Mouse (Mus musculus) T-helper 1 cell (primary cell): ENCODE measurements around the gene Nuak2.

Experiments
- in situ Hi-C: fragments of 300-600 bp; cut with MboI, MseI; formaldehyde crosslinking; loops from one replicate; pipeline ENCODE4 v1.15.1; 2025; ENCODE audit warnings: high pct_unique_total_duplicates

Gene Nuak2

GRCm38 (mm10) chr1:132298801-132299464 is 17.0 kb upstream of the Nuak2 start:
- in situ Hi-C loops, result no loop called here

- in situ Hi-C loops, result no loop called here
Observed at GRCm38 (mm10) chr1:132299744-132300143, 16.2 kb upstream of the Nuak2 start.

GRCm38 (mm10) chr1:132301242-132301641 is 14.7 kb upstream of the Nuak2 start:
- in situ Hi-C loops, result no loop called here

- in situ Hi-C loops, result no loop called here
Observed at GRCm38 (mm10) chr1:132302341-132302866, 13.5 kb upstream of the Nuak2 start.

GRCm38 (mm10) chr1:132304618-132305214 is 11.2 kb upstream of the Nuak2 start:
- in situ Hi-C loops, result no loop called here

GRCm38 (mm10) chr1:132306160-132306559 is 9.8 kb upstream of the Nuak2 start:
- in situ Hi-C loops, result no loop called here

- in situ Hi-C loops, result no loop called here
Observed at GRCm38 (mm10) chr1:132306808-132307207, 9.1 kb upstream of the Nuak2 start.

GRCm38 (mm10) chr1:132307962-132308361 is 8.0 kb upstream of the Nuak2 start:
- in situ Hi-C loops, result no loop called here

GRCm38 (mm10) chr1:132308674-132309073 is 7.3 kb upstream of the Nuak2 start:
- in situ Hi-C loops, result no loop called here

- in situ Hi-C loops, result loop anchor here (5.0 kb wide), 1 partner anchor 47 kb away; no protein-coding TSS in a partner anchor
Observed at GRCm38 (mm10) chr1:132310754-132311153, 5.2 kb upstream of the Nuak2 start.

GRCm38 (mm10) chr1:132311174-132311859 is 4.6 kb upstream of the Nuak2 start:
- in situ Hi-C loops, result loop anchor here (5.0 kb wide), 1 partner anchor 46 kb away; no protein-coding TSS in a partner anchor

GRCm38 (mm10) chr1:132312043-132312442 is 3.9 kb upstream of the Nuak2 start:
- in situ Hi-C loops, result loop anchor here (5.0 kb wide), 1 partner anchor 45 kb away; no protein-coding TSS in a partner anchor

GRCm38 (mm10) chr1:132312703-132313102 is 3.2 kb upstream of the Nuak2 start:
- in situ Hi-C loops, result loop anchor here (5.0 kb wide), 1 partner anchor 45 kb away; no protein-coding TSS in a partner anchor

- in situ Hi-C loops, result no loop called here
Observed at GRCm38 (mm10) chr1:132316625-132316994, 684 bp downstream of the Nuak2 start.

- in situ Hi-C loops, result no loop called here
Observed at GRCm38 (mm10) chr1:132317413-132317812, 1.5 kb downstream of the Nuak2 start.

- in situ Hi-C loops, result no loop called here
Observed at GRCm38 (mm10) chr1:132317894-132318863, 2.3 kb downstream of the Nuak2 start.

- in situ Hi-C loops, result no loop called here
Observed at GRCm38 (mm10) chr1:132319242-132319641, 3.3 kb downstream of the Nuak2 start.

GRCm38 (mm10) chr1:132321821-132322580 is 6.1 kb downstream of the Nuak2 start:
- in situ Hi-C loops, result no loop called here

GRCm38 (mm10) chr1:132322711-132323542 is 7.0 kb downstream of the Nuak2 start:
- in situ Hi-C loops, result no loop called here

- in situ Hi-C loops, result no loop called here
Observed at GRCm38 (mm10) chr1:132326777-132327176, 10.9 kb downstream of the Nuak2 start.
